Mouse (Mus musculus) heart, embryonic 16.5 days (tissue): ENCODE data around the gene Flnc. TPM values are rescaled to one million over a fixed set of nuclear protein-coding genes. Genes with fewer than 3 reads are reported as not detected.

ENCODE experiments used
- ATAC-seq: fragments of 200-750 bp; cut with Nextera tagmentation; replicated peaks from 2 replicates; pipeline ENCODE4 v1.8.0; 2017; ENCODE audit warnings: moderate number of reproducible peaks; ENCODE audit not compliant: insufficient read depth, low FRiP score; ENCODE audit errors: extremely low read depth
- H3K27ac ChIP-seq: fragments of 300-500 bp; sonication (generic); 2 replicates; pipeline ENCODE4 v1.5.1; 2014; ENCODE audit warnings: mild to moderate bottlenecking, low read length, control low read depth, moderate library complexity
- H3K27me3 ChIP-seq: fragments of 300-500 bp; sonication (generic); 2 replicates; pipeline ENCODE4 v1.6.1; 2014; ENCODE audit warnings: low read length, mixed read lengths; ENCODE audit not compliant: control insufficient read depth, insufficient read depth
- H3K36me3 ChIP-seq: fragments of 300-500 bp; sonication (generic); 2 replicates; pipeline ENCODE4 v1.6.1; 2014; ENCODE audit not compliant: control insufficient read depth, insufficient read depth
- H3K4me1 ChIP-seq: fragments of 300-500 bp; sonication (generic); 2 replicates; pipeline ENCODE4 v1.6.1; 2014; ENCODE audit warnings: low read length, mixed read lengths; ENCODE audit not compliant: control insufficient read depth, insufficient read depth
- H3K4me2 ChIP-seq: fragments of 300-500 bp; sonication (generic); 2 replicates; pipeline ENCODE4 v1.6.1; 2014; ENCODE audit warnings: low read depth, mild to moderate bottlenecking, control low read depth, low read length
- H3K4me3 ChIP-seq: fragments of 300-500 bp; sonication (generic); 2 replicates; pipeline ENCODE4 v1.5.1; 2014; ENCODE audit warnings: mild to moderate bottlenecking, control low read depth, low read length
- H3K9ac ChIP-seq: fragments of 300-500 bp; sonication (generic); 2 replicates; pipeline ENCODE4 v1.6.1; 2014; ENCODE audit warnings: low read length, control low read depth
- H3K9me3 ChIP-seq: fragments of 300-500 bp; sonication (generic); replicated peaks from 2 replicates; pipeline ENCODE4 v1.6.1; 2016; ENCODE audit warnings: low read length; ENCODE audit not compliant: control insufficient read depth
- WGBS: fragments of 180-500 bp; shearing (Covaris S2); extraction: QIAGEN DNeasy Blood & Tissue Kit; methylation state at CpG from one replicate; pipeline ENCODE4 v1.1.7; 2014; 5-methylcytosine and 5-hydroxymethylcytosine counted together
- polyA plus RNA-seq: library from polyadenylated mRNA; unstranded; fragments of >200 nt; fragmentation: Nextera tagmentation; extraction: Ambion mirVana; gene quantifications from 2 replicates; pipeline ENCODE4 v1.2.1, GENCODE M21; 2015

The Flnc gene
- polyA plus RNA-seq, 1 experiment from 2014 or later = 38.3 TPM

- no peak overlapping the region for H3K4me2 ChIP-seq
- no peaks in the 10 kb centered on the region for H3K27me3 ChIP-seq
- no peak overlapping the region for H3K27ac ChIP-seq
- H3K9me3 ChIP-seq = no peaks in the 10 kb centered on the region
- H3K4me3 ChIP-seq = no peak overlapping the region
- ATAC-seq = no peak
- no peaks in the 10 kb centered on the region; the same call in 1 of the 2 replicates for H3K4me1 ChIP-seq
- no peak overlapping the region for H3K9ac ChIP-seq
- H3K36me3 ChIP-seq = 0 out of 2 replicates have a peak, but pooled peaks cover 2% of the 10 kb centered on the region
- 84% methylated on average over 8 of the region's 8 CpGs for WGBS
Measured at GRCm38 (mm10) chr6:29425118-29425517, 7.9 kb upstream of the Flnc start.

GRCm38 (mm10) chr6:29426331-29426730 lies 6.7 kb upstream of the Flnc start:
- H3K4me1 ChIP-seq = peaks cover 11% of the 10 kb centered on the region
- no peaks in the 10 kb centered on the region for H3K27me3 ChIP-seq
- no peaks in the 10 kb centered on the region for H3K9me3 ChIP-seq
- no peak overlapping the region for H3K4me3 ChIP-seq
- no peak for ATAC-seq
- no peak overlapping the region for H3K4me2 ChIP-seq
- H3K9ac ChIP-seq = no peak overlapping the region
- H3K27ac ChIP-seq = no peak overlapping the region
- WGBS = 76% methylated on average over 6 of the region's 6 CpGs
- H3K36me3 ChIP-seq = 0 out of 2 replicates have a peak, but pooled peaks cover 2% of the 10 kb centered on the region

GRCm38 (mm10) chr6:29428171-29428570 lies 4.9 kb upstream of the Flnc start:
- no peaks in the 10 kb centered on the region for H3K27me3 ChIP-seq
- no peak overlapping the region for H3K4me2 ChIP-seq
- no peak overlapping the region for H3K9ac ChIP-seq
- no peak overlapping the region for H3K27ac ChIP-seq
- H3K9me3 ChIP-seq = no peaks in the 10 kb centered on the region
- H3K36me3 ChIP-seq = 0 out of 2 replicates have a peak, but pooled peaks cover 2% of the 10 kb centered on the region
- H3K4me3 ChIP-seq = no peak overlapping the region
- H3K4me1 ChIP-seq = peaks cover 23% of the 10 kb centered on the region
- no peak for ATAC-seq
- WGBS = 63% methylated on average over 4 of the region's 4 CpGs

- Histone ChIP-seq H3K27me3 (no peaks in the 10 kb centered on the region), H3K9me3 (no peaks in the 10 kb centered on the region), H3K4me3 (peak overlapping the region; percentile 12; the same call in 1 of the 2 replicates), H3K9ac (peak overlapping the region; percentile 73), H3K27ac (peak overlapping the region; percentile 97), H3K36me3 (0 out of 2 replicates have a peak, but pooled peaks cover 2% of the 10 kb centered on the region), H3K4me2 (peak overlapping the region; percentile 47), H3K4me1 (peaks cover 27% of the 10 kb centered on the region)
- 38% methylated on average over 15 of the region's 15 CpGs for WGBS
- no peak for ATAC-seq
Measured at GRCm38 (mm10) chr6:29430681-29431420, 2.2 kb upstream of the Flnc start.

GRCm38 (mm10) chr6:29431473-29431872 lies 1.6 kb upstream of the Flnc start:
- H3K9me3 ChIP-seq = no peaks in the 10 kb centered on the region
- peak overlapping the region; percentile 97 for H3K27ac ChIP-seq
- ATAC-seq = peak; percentile 61
- 12% methylated on average over 5 of the region's 5 CpGs for WGBS
- 0 out of 2 replicates have a peak, but pooled peaks cover 2% of the 10 kb centered on the region for H3K36me3 ChIP-seq
- H3K4me3 ChIP-seq = peak overlapping the region; percentile 12; the same call in 1 of the 2 replicates
- H3K27me3 ChIP-seq = no peaks in the 10 kb centered on the region
- H3K4me2 ChIP-seq = peak overlapping the region; percentile 78
- peak overlapping the region; percentile 73 for H3K9ac ChIP-seq
- peaks cover 31% of the 10 kb centered on the region for H3K4me1 ChIP-seq

- peak overlapping the region; percentile 78 for H3K4me2 ChIP-seq
- no peaks in the 10 kb centered on the region for H3K27me3 ChIP-seq
- no peak overlapping the region for H3K4me3 ChIP-seq
- peaks cover 38% of the 10 kb centered on the region for H3K4me1 ChIP-seq
- H3K27ac ChIP-seq = peak overlapping the region; percentile 97
- no peak for ATAC-seq
- H3K9me3 ChIP-seq = no peaks in the 10 kb centered on the region
- H3K9ac ChIP-seq = peak overlapping the region; percentile 4
- 0 out of 2 replicates have a peak, but pooled peaks cover 2% of the 10 kb centered on the region for H3K36me3 ChIP-seq
- 24% methylated on average over 3 of the region's 3 CpGs for WGBS
Measured at GRCm38 (mm10) chr6:29432156-29432555, 900 bp upstream of the Flnc start.

- Histone ChIP-seq H3K4me2 (peak overlapping the region; percentile 78), H3K9ac (peak overlapping the region; percentile 89), H3K9me3 (no peaks in the 10 kb centered on the region), H3K27ac (peak overlapping the region; percentile 97), H3K4me1 (peaks cover 41% of the 10 kb centered on the region), H3K4me3 (peak overlapping the region; percentile 73), H3K36me3 (0 out of 2 replicates have a peak, but pooled peaks cover 3% of the 10 kb centered on the region), H3K27me3 (no peaks in the 10 kb centered on the region)
- no peak for ATAC-seq
Measured at GRCm38 (mm10) chr6:29432676-29433037, 399 bp upstream of the Flnc start.

- H3K9ac ChIP-seq = peak overlapping the region; percentile 89
- H3K4me3 ChIP-seq = peak overlapping the region; percentile 73
- 2% methylated on average over 27 of the region's 27 CpGs for WGBS
- H3K4me1 ChIP-seq = peaks cover 41% of the 10 kb centered on the region
- H3K36me3 ChIP-seq = peaks cover 16% of the 10 kb centered on the region
- H3K27me3 ChIP-seq = no peaks in the 10 kb centered on the region
- peak; percentile 41 for ATAC-seq
- no peaks in the 10 kb centered on the region for H3K9me3 ChIP-seq
- H3K27ac ChIP-seq = peak overlapping the region; percentile 97
- H3K4me2 ChIP-seq = peak overlapping the region; percentile 78
Measured at GRCm38 (mm10) chr6:29433804-29434795, 1.0 kb downstream of the Flnc start.
